ENCODE assay signal across 20 mouse cellular contexts in genomic region chr1:187832851-187833250, GRCm38 (mm10).
A peak's percentile ranks its signal among the peaks of the same experiment; 100 is the strongest.
DNase-seq lines count a peak whose midpoint lies in the region; TF ChIP-seq lines count a peak whose summit lies in the region.
"Had no signal": no experiment of that assay in that cellular context is flagged by ENCODE, and none has a peak within 500 bp of the region (broad histone marks: within the 10 kb centered on the region; RNA-seq: fewer than 3 reads in every experiment).

No protein-coding gene starts in this region.

- H3K27me3 ChIP-seq in limb, embryonic 10.5 days (ENCODE audit: low read depth, poor library complexity, severe bottlenecking): no peaks in the 10 kb centered on the region
- H3K27me3 ChIP-seq: heart, embryonic 12.5 days; limb, embryonic 13.5 days had no signal

- no peaks in the 10 kb centered on the region for H3K9me3 ChIP-seq in limb, embryonic 10.5 days (replicated peaks)
- H3K9me3 ChIP-seq: forebrain, embryonic 10.5 days; heart, embryonic 12.5 days; midbrain, embryonic 12.5 days had no signal

- WGBS in limb, embryonic 10.5 days: 56% methylated on average over 3 of the region's 3 CpGs

- no peak overlapping the region for H3K27ac ChIP-seq in gastrocnemius, adult 2 months
- H3K27ac ChIP-seq in limb, embryonic 10.5 days: no peak overlapping the region
- H3K27ac ChIP-seq: forebrain, embryonic 10.5 days; hindbrain, postnatal 0 days; limb, embryonic 13.5 days; midbrain, embryonic 12.5 days had no signal

- DNase-seq in gastrocnemius, adult 2 months: peak; percentile 20
- DNase-seq in gastrocnemius, postnatal 36 days: no peak
- peak; percentile 20 for DNase-seq in retina, postnatal 1 day
- DNase-seq in retina, embryonic 14.5 days (ENCODE audit: low spot score): no peak
- DNase-seq in kidney, postnatal 14 days: peak; percentile 80
- DNase-seq in adrenal gland, postnatal 25 days: no peak
- no peak for DNase-seq in right cerebral cortex, adult 18-20 months
- DNase-seq in limb, embryonic 10.5 days (ENCODE audit: low spot score): no peak
- DNase-seq: adrenal gland, postnatal 36 days; cerebellum, adult 11 months; cerebellum, adult 9-11 months; gastrocnemius, postnatal 14 days; heart, adult 18-20 months; heart, postnatal 10 days; lung, postnatal 14 days had no signal

- H3K4me3 ChIP-seq in gastrocnemius, adult 2 months: no peak overlapping the region
- H3K4me3 ChIP-seq in limb, embryonic 10.5 days: no peak overlapping the region
- H3K4me3 ChIP-seq: forebrain, embryonic 10.5 days; heart, embryonic 12.5 days; limb, embryonic 13.5 days; midbrain, embryonic 12.5 days had no signal

- TF ChIP-seq CTCF in gastrocnemius, adult 2 months (IDR thresholded peaks at IDR 0.05): no peak

- peaks cover 18% of the 10 kb centered on the region for H3K4me1 ChIP-seq in limb, embryonic 10.5 days

- intact Hi-C loops in gastrocnemius, adult 2 months (cut with DNase I): loop anchor here (10.0 kb wide), 1 partner anchor 168 kb away; no protein-coding TSS in a partner anchor
- intact Hi-C loops in gastrocnemius, postnatal 36 days (cut with DNase I): no loop called here

- H3K36me3 ChIP-seq in limb, embryonic 10.5 days: no peaks in the 10 kb centered on the region
- H3K36me3 ChIP-seq: forebrain, embryonic 10.5 days; limb, embryonic 13.5 days; midbrain, embryonic 12.5 days had no signal

Comparison
In these comparisons a context has a peak if more than half of its experiments do, and no peak if none do; other contexts are left out.
1. DNase-seq: peak in gastrocnemius, adult 2 months (single experiment), retina, postnatal 1 day (single experiment) and kidney, postnatal 14 days (single experiment); none in gastrocnemius, postnatal 36 days (0 of 2), retina, embryonic 14.5 days (single experiment), adrenal gland, postnatal 25 days (single experiment), right cerebral cortex, adult 18-20 months (single experiment) and limb, embryonic 10.5 days (single experiment).